Mouse (Mus musculus) stomach, postnatal 0 days (tissue): ENCODE measurements at regions not wholly inside any gene's neighbourhood (a gene's known extent, or its start where the extent isn't known, plus 50 kb on each side); places are given as distances from the start of the nearest gene placed in this dataset.

Experiments
- CTCF ChIP-seq: IDR thresholded peaks from 2 replicates; pipeline ENCODE4 v1.5.1; 2016; ENCODE audit warnings: antibody characterized with exemption, low read depth, mild to moderate bottlenecking, moderate library complexity
- EP300 ChIP-seq: optimal IDR thresholded peaks from 2 replicates; pipeline ENCODE3; 2016; ENCODE audit warnings: antibody characterized with exemption

- no peak for TF ChIP-seq CTCF
- no peak for TF ChIP-seq EP300
Measured at GRCm38 (mm10) chr13:107469491-107470276, 447.8 kb upstream of the Kif2a start.
